Mouse (Mus musculus) megakaryocyte progenitor cell, adult 5-6 weeks (primary cell): ENCODE results near the gene Eef2. TPM values are rescaled to one million over a fixed set of nuclear protein-coding genes. Genes with fewer than 3 reads are reported as not detected.

ENCODE experiments used
- total RNA-seq, 2 experiments: library from RNA; stranded (forward) in 1 of 2; stranded (reverse) in 1 of 2; fragments of 157-497, 149-512 nt in 1 of 2; fragments of 200-1000 nt in 1 of 2; gene quantifications; 2 replicates each; pipeline versions ENCODE4 v1.2.3 to v1.2.4; 2015 to 2017

Gene Eef2
- total RNA-seq, 2 experiments from 2014 or later = 526 to 1,508 TPM

Other genes with a start within 250 kb of the Eef2 start
Only the 30 nearest of the 31 such genes appear.
- 0.44 and 0.57 TPM in 2 replicates for gene Gng7, start 161.7 kb upstream of the Eef2 start, total RNA-seq (2015)
- gene Gng7, start 161.7 kb upstream of the Eef2 start, total RNA-seq (2017) = 0.83 and 1.2 TPM in 2 replicates
- gene Diras1, start 151.0 kb upstream of the Eef2 start, total RNA-seq (2015) = not detected in 2 replicates
- not detected in 2 replicates for gene Diras1, start 151.0 kb upstream of the Eef2 start, total RNA-seq (2017)
- gene Slc39a3, start 139.2 kb upstream of the Eef2 start, total RNA-seq (2015) = 1.9 and 2.3 TPM in 2 replicates
- 4.2 and 5.0 TPM in 2 replicates for gene Slc39a3, start 139.2 kb upstream of the Eef2 start, total RNA-seq (2017)
- 27.0 and 37.6 TPM in 2 replicates for gene Sgta, start 116.5 kb upstream of the Eef2 start, total RNA-seq (2015)
- gene Sgta, start 116.5 kb upstream of the Eef2 start, total RNA-seq (2017) = 31.1 and 31.7 TPM in 2 replicates
- gene Thop1, start 106.6 kb upstream of the Eef2 start, total RNA-seq (2015) = 12.7 and 15.6 TPM in 2 replicates
- gene Thop1, start 106.6 kb upstream of the Eef2 start, total RNA-seq (2017) = 28.0 and 28.7 TPM in 2 replicates
- 0.54 and 0.88 TPM in 2 replicates for gene Creb3l3, start 77.8 kb upstream of the Eef2 start, total RNA-seq (2015)
- gene Creb3l3, start 77.8 kb upstream of the Eef2 start, total RNA-seq (2017) = 0.30 and 0.58 TPM in 2 replicates
- gene Map2k2, start 70.7 kb upstream of the Eef2 start, total RNA-seq (2015) = 34.4 and 42.5 TPM in 2 replicates
- 50.1 and 54.9 TPM in 2 replicates for gene Map2k2, start 70.7 kb upstream of the Eef2 start, total RNA-seq (2017)
- 17.4 and 18.9 TPM in 2 replicates for gene Zbtb7a, start 41.4 kb upstream of the Eef2 start, total RNA-seq (2015)
- gene Zbtb7a, start 41.4 kb upstream of the Eef2 start, total RNA-seq (2017) = 7.7 and 8.6 TPM in 2 replicates
- 9.4 and 10.0 TPM in 2 replicates for gene Pias4, start 8.7 kb upstream of the Eef2 start, total RNA-seq (2015)
- gene Pias4, start 8.7 kb upstream of the Eef2 start, total RNA-seq (2017) = 9.4 and 9.8 TPM in 2 replicates
- gene Dapk3, start 6.4 kb downstream of the Eef2 start, total RNA-seq (2015) = 15.5 and 17.2 TPM in 2 replicates
- gene Dapk3, start 6.4 kb downstream of the Eef2 start, total RNA-seq (2017) = 37.2 and 54.7 TPM in 2 replicates
- gene 4930442H23Rik, start 7.2 kb downstream of the Eef2 start, total RNA-seq (2015) = not detected in 2 replicates
- gene 4930442H23Rik, start 7.2 kb downstream of the Eef2 start, total RNA-seq (2017) = not detected in 2 replicates
- gene Nmrk2, start 25.4 kb downstream of the Eef2 start, total RNA-seq (2015) = not detected in 2 replicates
- gene Nmrk2, start 25.4 kb downstream of the Eef2 start, total RNA-seq (2017) = not detected in 2 replicates
- gene Atcay, start 54.2 kb downstream of the Eef2 start, total RNA-seq (2015) = not detected in 2 replicates
- not detected in 2 replicates for gene Atcay, start 54.2 kb downstream of the Eef2 start, total RNA-seq (2017)
- 0.05 TPM in 1 of 2 replicates, not detected in the other for gene Zfr2, start 56.5 kb downstream of the Eef2 start, total RNA-seq (2015)
- gene Zfr2, start 56.5 kb downstream of the Eef2 start, total RNA-seq (2017) = 0.17 TPM in 1 of 2 replicates, not detected in the other
- 10.2 and 16.7 TPM in 2 replicates for gene Matk, start 76.3 kb downstream of the Eef2 start, total RNA-seq (2015)
- 32.7 and 33.7 TPM in 2 replicates for gene Matk, start 76.3 kb downstream of the Eef2 start, total RNA-seq (2017)
- 95.1 and 97.1 TPM in 2 replicates for gene Mrpl54, start 90.3 kb downstream of the Eef2 start, total RNA-seq (2015)
- 155 and 196 TPM in 2 replicates for gene Mrpl54, start 90.3 kb downstream of the Eef2 start, total RNA-seq (2017)
- gene Apba3, start 90.3 kb downstream of the Eef2 start, total RNA-seq (2015) = 15.5 and 20.2 TPM in 2 replicates
- 10.5 and 16.9 TPM in 2 replicates for gene Apba3, start 90.3 kb downstream of the Eef2 start, total RNA-seq (2017)
- 2.3 TPM in 2 replicates for gene Tjp3, start 115.0 kb downstream of the Eef2 start, total RNA-seq (2015)
- 3.9 and 5.2 TPM in 2 replicates for gene Tjp3, start 115.0 kb downstream of the Eef2 start, total RNA-seq (2017)
- 18.9 and 24.6 TPM in 2 replicates for gene Pip5k1c, start 116.3 kb downstream of the Eef2 start, total RNA-seq (2015)
- gene Pip5k1c, start 116.3 kb downstream of the Eef2 start, total RNA-seq (2017) = 32.4 and 37.4 TPM in 2 replicates
- gene Cactin, start 144.5 kb downstream of the Eef2 start, total RNA-seq (2015) = 7.1 and 7.6 TPM in 2 replicates
- 30.8 and 32.7 TPM in 2 replicates for gene Cactin, start 144.5 kb downstream of the Eef2 start, total RNA-seq (2017)
- 0.20 and 0.47 TPM in 2 replicates for gene Tbxa2r, start 152.1 kb downstream of the Eef2 start, total RNA-seq (2015)
- 0.47 TPM in 1 of 2 replicates, not detected in the other for gene Tbxa2r, start 152.1 kb downstream of the Eef2 start, total RNA-seq (2017)
- gene Gipc3, start 166.6 kb downstream of the Eef2 start, total RNA-seq (2015) = 0.32 TPM in 1 of 2 replicates, not detected in the other
- 0.17 TPM in 1 of 2 replicates, not detected in the other for gene Gipc3, start 166.6 kb downstream of the Eef2 start, total RNA-seq (2017)
- gene Hmg20b, start 173.8 kb downstream of the Eef2 start, total RNA-seq (2015) = 24.5 and 29.0 TPM in 2 replicates
- gene Hmg20b, start 173.8 kb downstream of the Eef2 start, total RNA-seq (2017) = 22.2 and 32.3 TPM in 2 replicates
- gene Mfsd12, start 180.9 kb downstream of the Eef2 start, total RNA-seq (2015) = 6.7 and 7.0 TPM in 2 replicates
- gene Mfsd12, start 180.9 kb downstream of the Eef2 start, total RNA-seq (2017) = 12.1 and 12.6 TPM in 2 replicates
- 0.59 and 0.99 TPM in 2 replicates for gene 4930404N11Rik, start 189.2 kb downstream of the Eef2 start, total RNA-seq (2015)
- 0.92 and 2.2 TPM in 2 replicates for gene 4930404N11Rik, start 189.2 kb downstream of the Eef2 start, total RNA-seq (2017)
- 17.1 and 21.7 TPM in 2 replicates for gene Fzr1, start 201.9 kb downstream of the Eef2 start, total RNA-seq (2015)
- gene Fzr1, start 201.9 kb downstream of the Eef2 start, total RNA-seq (2017) = 17.3 and 17.8 TPM in 2 replicates
- gene Dohh, start 207.8 kb downstream of the Eef2 start, total RNA-seq (2015) = 9.3 and 13.7 TPM in 2 replicates
- 36.5 and 52.5 TPM in 2 replicates for gene Dohh, start 207.8 kb downstream of the Eef2 start, total RNA-seq (2017)
- 2.6 and 3.0 TPM in 2 replicates for gene Gm48551, start 207.8 kb downstream of the Eef2 start, total RNA-seq (2015)
- gene Gm48551, start 207.8 kb downstream of the Eef2 start, total RNA-seq (2017) = 0.62 and 1.7 TPM in 2 replicates
- gene Gm48552, start 212.4 kb downstream of the Eef2 start, total RNA-seq (2015) = not detected in 2 replicates
- 0.46 TPM in 1 of 2 replicates, not detected in the other for gene Gm48552, start 212.4 kb downstream of the Eef2 start, total RNA-seq (2017)
- 31.0 and 31.4 TPM in 2 replicates for gene Smim24, start 216.4 kb downstream of the Eef2 start, total RNA-seq (2015)
- 7.5 and 17.1 TPM in 2 replicates for gene Smim24, start 216.4 kb downstream of the Eef2 start, total RNA-seq (2017)